Mouse (Mus musculus): Measurements from ENCODE around the gene Epx. TPM values are rescaled to one million over a fixed set of nuclear protein-coding genes. Genes with fewer than 3 reads are reported as not detected.

Gene Epx
- polyA plus RNA-seq, 1 experiment from 2014 or later: 0.52 TPM

- H3K36me3 ChIP-seq (replicated peaks; ENCODE audit: insufficient read depth, low read length): 0 out of 2 replicates have a peak, but pooled peaks cover 2% of the 10 kb centered on the region
- no peaks in the 10 kb centered on the region for H3K4me1 ChIP-seq (ENCODE audit: insufficient read depth)
- ATAC-seq (no peak), DNase-seq (no peak)
- H3K4me3 ChIP-seq (ENCODE audit: low read depth, low read length): no peak overlapping the region
- no peaks in the 10 kb centered on the region for H3K9me3 ChIP-seq (ENCODE audit: low read length)
- whole genome bisulfite sequencing (ENCODE audit: insufficient replicate concordance): 83% methylated on average over 13 of the region's 13 CpGs
- no peaks in the 10 kb centered on the region for H3K27me3 ChIP-seq (ENCODE audit: insufficient read depth, low read length)
- H3K4me2 ChIP-seq (ENCODE audit: low read depth, low read length): no peak overlapping the region
- TF ChIP-seq CTCF (IDR thresholded peaks at IDR 0.05; ENCODE audit: low read depth) (no peak), EP300 (IDR thresholded peaks at IDR 0.05; ENCODE audit: low read depth) (no peak)
- no peak overlapping the region for H3K27ac ChIP-seq (ENCODE audit: low read depth)
- H3K9ac ChIP-seq (replicated peaks): no peak overlapping the region
These were observed 12.5 kb downstream of the Epx start for GRCm38 (mm10) chr11:87862805-87863204.

- TF ChIP-seq EP300 (IDR thresholded peaks at IDR 0.05; ENCODE audit: low read depth): no peak
- TF ChIP-seq CTCF (IDR thresholded peaks at IDR 0.05; ENCODE audit: low read depth): no peak
- Histone ChIP-seq H3K4me1 (ENCODE audit: insufficient read depth) (no peaks in the 10 kb centered on the region), H3K4me2 (ENCODE audit: low read depth, low read length) (no peak overlapping the region), H3K9ac (replicated peaks) (no peak overlapping the region), H3K27me3 (ENCODE audit: insufficient read depth, low read length) (no peaks in the 10 kb centered on the region), H3K9me3 (ENCODE audit: low read length) (no peaks in the 10 kb centered on the region), H3K36me3 (replicated peaks; ENCODE audit: insufficient read depth, low read length) (0 out of 2 replicates have a peak, but pooled peaks cover 2% of the 10 kb centered on the region), H3K27ac (ENCODE audit: low read depth) (no peak overlapping the region), H3K4me3 (ENCODE audit: low read depth, low read length) (no peak overlapping the region)
- ATAC-seq (no peak), DNase-seq (no peak)
- WGBS (ENCODE audit: insufficient replicate concordance): 75% methylated on average over 9 of the region's 9 CpGs
These were observed 14.9 kb downstream of the Epx start for GRCm38 (mm10) chr11:87860426-87860825.

DNA sequence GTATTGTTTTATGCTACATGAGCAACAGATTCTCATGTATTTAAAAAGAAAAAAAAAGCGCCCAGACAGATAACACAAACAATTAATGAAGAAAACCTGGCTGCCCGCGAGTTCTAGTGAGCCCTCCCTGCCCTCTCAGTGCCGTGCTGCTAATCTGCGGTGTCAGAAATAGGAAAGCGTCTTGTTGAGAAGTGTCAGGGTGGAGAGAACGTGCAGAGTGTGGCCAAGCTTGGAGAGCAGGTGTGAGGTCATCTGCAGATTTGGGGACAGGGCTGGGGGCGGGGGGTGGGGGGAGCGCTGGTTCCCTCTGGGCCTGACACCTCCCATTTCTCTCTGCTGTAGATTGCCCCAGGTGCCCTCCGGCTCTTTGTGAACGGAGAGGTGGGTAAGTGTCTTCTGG, 16.1 kb downstream of the Epx start:
- H3K27ac ChIP-seq (ENCODE audit: low read depth): no peak overlapping the region
- ATAC-seq (no peak), DNase-seq (no peak)
- H3K27me3 ChIP-seq (ENCODE audit: insufficient read depth, low read length): no peaks in the 10 kb centered on the region
- H3K4me3 ChIP-seq (ENCODE audit: low read depth, low read length): no peak overlapping the region
- WGBS (ENCODE audit: insufficient replicate concordance): 78% methylated on average over 11 of the region's 11 CpGs
- no peaks in the 10 kb centered on the region for H3K4me1 ChIP-seq (ENCODE audit: insufficient read depth)
- H3K9me3 ChIP-seq (ENCODE audit: low read length): no peaks in the 10 kb centered on the region
- TF ChIP-seq CTCF (IDR thresholded peaks at IDR 0.05; ENCODE audit: low read depth) (no peak), EP300 (IDR thresholded peaks at IDR 0.05; ENCODE audit: low read depth) (no peak)
- H3K4me2 ChIP-seq (ENCODE audit: low read depth, low read length): no peak overlapping the region
- no peak overlapping the region for H3K9ac ChIP-seq (replicated peaks)
- H3K36me3 ChIP-seq (replicated peaks; ENCODE audit: insufficient read depth, low read length): 0 out of 2 replicates have a peak, but pooled peaks cover 2% of the 10 kb centered on the region

- DNase-seq (no peak), ATAC-seq (no peak)
- H3K27me3 ChIP-seq (ENCODE audit: insufficient read depth, low read length): no peaks in the 10 kb centered on the region
- WGBS (ENCODE audit: insufficient replicate concordance): 77% methylated on average over 7 of the region's 7 CpGs
- H3K4me2 ChIP-seq (ENCODE audit: low read depth, low read length): no peak overlapping the region
- no peaks in the 10 kb centered on the region for H3K9me3 ChIP-seq (ENCODE audit: low read length)
- H3K9ac ChIP-seq (replicated peaks): no peak overlapping the region
- H3K27ac ChIP-seq (ENCODE audit: low read depth): no peak overlapping the region
- H3K4me3 ChIP-seq (ENCODE audit: low read depth, low read length): no peak overlapping the region
- no peaks in the 10 kb centered on the region for H3K36me3 ChIP-seq (replicated peaks; ENCODE audit: insufficient read depth, low read length)
- TF ChIP-seq CTCF (IDR thresholded peaks at IDR 0.05; ENCODE audit: low read depth) (no peak), EP300 (IDR thresholded peaks at IDR 0.05; ENCODE audit: low read depth) (no peak)
- peaks cover 3% of the 10 kb centered on the region for H3K4me1 ChIP-seq (ENCODE audit: insufficient read depth)
These were observed 20.8 kb downstream of the Epx start for GRCm38 (mm10) chr11:87854550-87854949.

DNA sequence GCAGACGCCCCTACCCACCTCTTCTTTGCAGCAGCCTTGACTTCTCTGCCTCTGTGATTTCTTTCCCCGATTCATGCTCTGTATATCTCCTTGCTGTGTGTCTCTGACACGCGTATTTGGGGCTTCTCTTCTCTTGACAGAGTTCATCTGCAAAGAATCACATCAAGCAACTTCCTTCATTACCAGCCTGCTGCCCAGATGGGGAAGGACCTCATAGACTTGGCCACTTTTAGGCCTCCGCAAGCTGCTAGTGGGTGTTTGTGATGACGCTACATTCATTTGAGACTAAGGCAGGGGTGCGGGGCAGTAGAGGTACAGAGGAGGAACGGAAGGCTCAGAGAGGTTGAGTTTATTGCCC, 21.8 kb downstream of the Epx start:
- Histone ChIP-seq H3K4me2 (ENCODE audit: low read depth, low read length) (peak overlapping the region; percentile 74), H3K9me3 (ENCODE audit: low read length) (no peaks in the 10 kb centered on the region), H3K36me3 (replicated peaks; ENCODE audit: insufficient read depth, low read length) (no peaks in the 10 kb centered on the region), H3K9ac (replicated peaks) (peak overlapping the region; percentile 37; the same call in 1 of the 2 replicates), H3K27me3 (ENCODE audit: insufficient read depth, low read length) (no peaks in the 10 kb centered on the region), H3K27ac (ENCODE audit: low read depth) (no peak overlapping the region), H3K4me1 (ENCODE audit: insufficient read depth) (peaks cover 3% of the 10 kb centered on the region), H3K4me3 (ENCODE audit: low read depth, low read length) (peak overlapping the region; percentile 61)
- no peak for DNase-seq
- no peak for TF ChIP-seq CTCF (IDR thresholded peaks at IDR 0.05; ENCODE audit: low read depth)
- ATAC-seq: no peak; the same call in 1 of the 2 replicates
- WGBS (ENCODE audit: insufficient replicate concordance): 35% methylated on average over 8 of the region's 8 CpGs

DNA sequence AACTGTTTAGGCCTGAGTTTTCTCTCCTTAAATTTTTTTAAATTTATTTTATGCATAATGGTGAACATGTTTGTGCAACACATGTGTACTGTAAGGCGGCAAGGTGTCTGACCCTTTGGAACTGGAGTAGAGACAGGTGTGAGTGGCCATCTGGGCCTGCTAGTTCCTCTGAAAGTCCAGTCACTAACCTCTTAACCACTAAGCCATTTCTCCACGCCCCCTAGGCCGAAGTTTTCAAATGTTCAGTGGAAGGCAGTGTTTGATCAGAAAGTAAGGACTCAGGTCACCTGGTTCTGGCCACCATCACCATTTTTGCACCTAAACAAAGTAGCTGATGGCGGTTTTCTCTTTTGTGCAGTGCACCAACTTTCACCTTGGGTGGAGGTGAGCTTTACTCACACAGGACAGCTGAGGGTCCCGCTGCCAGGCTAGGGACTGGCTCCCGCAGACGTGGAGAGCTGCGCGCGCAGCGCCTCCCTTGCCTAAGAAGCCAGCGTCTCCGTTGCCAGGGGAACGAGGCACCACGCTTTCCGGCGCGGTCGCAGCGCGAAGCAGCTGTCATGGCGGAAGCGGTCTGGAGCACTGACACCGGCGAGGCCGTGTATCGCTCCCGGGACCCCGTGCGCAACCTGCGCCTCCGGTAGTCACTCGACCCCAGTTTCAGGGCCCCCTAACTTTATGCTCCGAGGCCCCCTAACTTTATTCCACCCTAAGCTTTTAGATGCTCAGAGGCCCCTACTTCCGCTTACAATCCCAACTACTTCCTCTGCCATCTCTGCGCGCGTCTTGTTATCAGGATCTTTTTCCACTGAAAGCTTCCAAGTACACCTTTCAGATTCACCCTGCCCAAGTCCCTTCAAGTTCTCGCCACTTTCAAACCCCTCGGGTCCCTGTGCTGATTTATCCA, 22.4 kb downstream of the Epx start, which contains the start of gene Mks1:
TSS of gene Mks1 (plus strand) at position 526 of the 907 bp plus-strand sequence.
- peak; percentile 95 for ATAC-seq

More for the DNA sequence above, 22.4 kb downstream of the Epx start, which contains the start of gene Mks1:
- no peaks in the 10 kb centered on the region for H3K36me3 ChIP-seq (replicated peaks; ENCODE audit: insufficient read depth, low read length)
- H3K9ac ChIP-seq (replicated peaks): peak within 1 kb of the TSS; percentile 37; the same call in 1 of the 2 replicates
- peak; percentile 93 for DNase-seq
- H3K9me3 ChIP-seq (ENCODE audit: low read length): no peaks in the 10 kb centered on the region
- no peaks in the 10 kb centered on the region for H3K27me3 ChIP-seq (ENCODE audit: insufficient read depth, low read length)
- peaks cover 3% of the 10 kb centered on the region for H3K4me1 ChIP-seq (ENCODE audit: insufficient read depth)
- TF ChIP-seq CTCF (IDR thresholded peaks at IDR 0.05; ENCODE audit: low read depth) (no peak), EP300 (IDR thresholded peaks at IDR 0.05; ENCODE audit: low read depth) (no peak)
- WGBS (ENCODE audit: insufficient replicate concordance): 3% methylated on average over 40 of the region's 40 CpGs
- peak within 1 kb of the TSS; percentile 74 for H3K4me2 ChIP-seq (ENCODE audit: low read depth, low read length)
- no peak within 1 kb of the TSS for H3K27ac ChIP-seq (ENCODE audit: low read depth)
- H3K4me3 ChIP-seq (ENCODE audit: low read depth, low read length): peak within 1 kb of the TSS; percentile 61
